8 mouse cellular contexts compared by ENCODE assay signal in genomic region chr16:17474091-17474490, GRCm38 (mm10). TPM values are rescaled to one million over a fixed set of nuclear protein-coding genes. Genes with fewer than 3 reads are reported as not detected.
A peak's percentile ranks its signal among the peaks of the same experiment; 100 is the strongest.
DNase-seq lines count a peak whose midpoint lies in the region; ATAC-seq and TF ChIP-seq lines count a peak whose summit lies in the region.

No protein-coding gene starts in this region.

- H3K4me2 ChIP-seq in stomach, postnatal 0 days (replicated peaks; ENCODE audit: low read depth), result no peak overlapping the region
- H3K4me2 ChIP-seq in midbrain, embryonic 16.5 days (ENCODE audit: low read length), result no peak overlapping the region

- no peaks in the 10 kb centered on the region for H3K27me3 ChIP-seq in cerebellum, adult 2 months (ENCODE audit: control insufficient read depth, insufficient read depth, low read length)
- no peaks in the 10 kb centered on the region for H3K27me3 ChIP-seq in stomach, postnatal 0 days (ENCODE audit: control insufficient read depth, insufficient read depth, low read length)
- no peaks in the 10 kb centered on the region for H3K27me3 ChIP-seq in midbrain, embryonic 16.5 days (ENCODE audit: control insufficient read depth, insufficient read depth, low read depth, low read length)

- no peak overlapping the region for H3K27ac ChIP-seq in cerebellum, adult 2 months (ENCODE audit: insufficient read depth, low read length)
- H3K27ac ChIP-seq in stomach, postnatal 0 days (replicated peaks), result no peak overlapping the region
- H3K27ac ChIP-seq in midbrain, embryonic 16.5 days (ENCODE audit: low read length), result no peak overlapping the region

- ATAC-seq in stomach, postnatal 0 days (ENCODE audit: low FRiP score, low TSS enrichment), result no peak
- ATAC-seq in midbrain, embryonic 16.5 days, result no peak

- no peak overlapping the region for H3K4me3 ChIP-seq in cerebellum, adult 2 months (replicated peaks; ENCODE audit: insufficient read depth, low read depth, low read length)
- no peak overlapping the region for H3K4me3 ChIP-seq in stomach, postnatal 0 days (ENCODE audit: low read depth, low read length)
- H3K4me3 ChIP-seq in midbrain, embryonic 16.5 days (ENCODE audit: low read depth, low read length), result no peak overlapping the region

- H3K9ac ChIP-seq in stomach, postnatal 0 days (ENCODE audit: low read length), result no peak overlapping the region
- no peak overlapping the region for H3K9ac ChIP-seq in midbrain, embryonic 16.5 days (ENCODE audit: low read depth, low read length)

- H3K36me3 ChIP-seq in stomach, postnatal 0 days (ENCODE audit: control insufficient read depth, insufficient read depth, low read length), result peaks cover 10% of the 10 kb centered on the region
- peaks cover 8% of the 10 kb centered on the region for H3K36me3 ChIP-seq in midbrain, embryonic 16.5 days (ENCODE audit: control insufficient read depth, insufficient read depth, low read length)

- no peak for TF ChIP-seq EP300 in stomach, postnatal 0 days (optimal IDR thresholded peaks at IDR 0.05)

- TF ChIP-seq POLR2A in cerebellum, adult 2 months (IDR thresholded peaks at IDR 0.05; ENCODE audit: borderline replicate concordance, insufficient read depth, low read length), result no peak

- peak; percentile 34 for DNase-seq in cerebellum, adult 11-12 months
- DNase-seq in cerebellum, postnatal 4 days (ENCODE audit: low spot score in 2 of 2), result no peak
- DNase-seq in left cerebral cortex, postnatal 25 days (ENCODE audit: low spot score in 2 of 2), result peak; percentile 42 to 56
- no peak for DNase-seq in left cerebral cortex, postnatal 10 days (ENCODE audit: extremely low spot score in 1 of 2, low spot score in 2 of 2)
- peak; percentile 54 to 65 for DNase-seq in cerebellum, adult 2 months
- DNase-seq in kidney, postnatal 25 days, result peak; percentile 39 to 42
- no peak for DNase-seq in stomach, postnatal 0 days (ENCODE audit: low spot score)

- intact Hi-C loops in left cerebral cortex, postnatal 25 days (cut with DNase I), result no loop called here
- intact Hi-C loops in left cerebral cortex, postnatal 10 days (cut with DNase I), result no loop called here

- no peaks in the 10 kb centered on the region for H3K9me3 ChIP-seq in stomach, postnatal 0 days (ENCODE audit: control insufficient read depth, low read length)
- H3K9me3 ChIP-seq in midbrain, embryonic 16.5 days (replicated peaks; ENCODE audit: control insufficient read depth, low read length, poor library complexity, severe bottlenecking), result no peaks in the 10 kb centered on the region

- H3K4me1 ChIP-seq in cerebellum, adult 2 months (ENCODE audit: control insufficient read depth, insufficient read depth, low read length), result peaks cover 13% of the 10 kb centered on the region
- H3K4me1 ChIP-seq in stomach, postnatal 0 days (replicated peaks; ENCODE audit: control insufficient read depth, insufficient read depth), result no peaks in the 10 kb centered on the region
- H3K4me1 ChIP-seq in midbrain, embryonic 16.5 days (ENCODE audit: control insufficient read depth, insufficient read depth, low read length), result peaks cover 13% of the 10 kb centered on the region

- TF ChIP-seq CTCF in cerebellum, adult 2 months (IDR thresholded peaks at IDR 0.05; ENCODE audit: borderline replicate concordance, insufficient read depth, low read depth, low read length), result peak; percentile 77
- TF ChIP-seq CTCF in stomach, postnatal 0 days (IDR thresholded peaks at IDR 0.05; ENCODE audit: low read depth), result peak; percentile 81

RNA-seq across cellular contexts. Expression of gene Aifm3, which starts 15.3 kb away (rescaled TPM):
- total RNA-seq in left cerebral cortex, postnatal 25 days (2021), result 100 to 1,000 TPM in 1 of 2 experiments, 10 to 100 TPM in 1; 96.9 to 100 TPM
- 10 to 100 TPM; 24.4 to 27.2 TPM for total RNA-seq in left cerebral cortex, postnatal 10 days (2021)
- 472 and 503 TPM in 2 replicates for polyA plus RNA-seq in cerebellum, adult 2 months (2012; rRNA removed)
- 0.51 and 0.61 TPM in 2 replicates for polyA plus RNA-seq in stomach, postnatal 0 days (2015; fragmentation: Nextera tagmentation; extraction: Ambion mirVana)
- 13.6 and 22.2 TPM in 2 replicates for polyA plus RNA-seq in midbrain, embryonic 16.5 days (2015; fragmentation: Nextera tagmentation; extraction: Ambion mirVana)

RNA-seq across cellular contexts. Expression of gene Crkl, which starts 22.3 kb away (rescaled TPM):
- total RNA-seq in left cerebral cortex, postnatal 25 days (2021), result 10 to 100 TPM; 30.9 to 31.0 TPM
- 10 to 100 TPM; 28.0 to 28.3 TPM for total RNA-seq in left cerebral cortex, postnatal 10 days (2021)
- 37.9 and 41.0 TPM in 2 replicates for polyA plus RNA-seq in cerebellum, adult 2 months (2012; rRNA removed)
- 29.1 and 30.0 TPM in 2 replicates for polyA plus RNA-seq in stomach, postnatal 0 days (2015; fragmentation: Nextera tagmentation; extraction: Ambion mirVana)
- polyA plus RNA-seq in midbrain, embryonic 16.5 days (2015; fragmentation: Nextera tagmentation; extraction: Ambion mirVana), result 72.4 and 88.8 TPM in 2 replicates

RNA-seq across cellular contexts. Expression of gene Lztr1, which starts 34.4 kb away (rescaled TPM):
- total RNA-seq in left cerebral cortex, postnatal 25 days (2021), result 100 to 1,000 TPM; 149 TPM
- 100 to 1,000 TPM; 162 to 169 TPM for total RNA-seq in left cerebral cortex, postnatal 10 days (2021)
- polyA plus RNA-seq in cerebellum, adult 2 months (2012; rRNA removed), result 240 and 242 TPM in 2 replicates
- 27.3 and 34.4 TPM in 2 replicates for polyA plus RNA-seq in stomach, postnatal 0 days (2015; fragmentation: Nextera tagmentation; extraction: Ambion mirVana)
- polyA plus RNA-seq in midbrain, embryonic 16.5 days (2015; fragmentation: Nextera tagmentation; extraction: Ambion mirVana), result 145 and 151 TPM in 2 replicates

RNA-seq across cellular contexts. Expression of gene Thap7, which starts 56.8 kb away (rescaled TPM):
- 10 to 100 TPM; 43.7 to 45.4 TPM for total RNA-seq in left cerebral cortex, postnatal 25 days (2021)
- 10 to 100 TPM; 33.2 to 34.8 TPM for total RNA-seq in left cerebral cortex, postnatal 10 days (2021)
- 74.3 TPM in 2 replicates for polyA plus RNA-seq in cerebellum, adult 2 months (2012; rRNA removed)
- polyA plus RNA-seq in stomach, postnatal 0 days (2015; fragmentation: Nextera tagmentation; extraction: Ambion mirVana), result 41.0 and 42.4 TPM in 2 replicates
- polyA plus RNA-seq in midbrain, embryonic 16.5 days (2015; fragmentation: Nextera tagmentation; extraction: Ambion mirVana), result 60.7 and 62.7 TPM in 2 replicates

Comparison
In these comparisons a context has a peak if more than half of its experiments do, and no peak if none do; other contexts are left out.
1. DNase-seq: peak in cerebellum, adult 11-12 months (single experiment), left cerebral cortex, postnatal 25 days (2 of 2), cerebellum, adult 2 months (2 of 2) and kidney, postnatal 25 days (2 of 2); none in cerebellum, postnatal 4 days (0 of 2), left cerebral cortex, postnatal 10 days (0 of 2) and stomach, postnatal 0 days (single experiment).
2. RNA of gene Aifm3, which starts 15.3 kb away (polyA plus RNA-seq): 472 to 503 TPM in cerebellum, adult 2 months; 13.6 to 22.2 TPM in midbrain, embryonic 16.5 days and 0.51 to 0.61 TPM in stomach, postnatal 0 days; every median in the first group is over 10 times any median in the second.